Mouse (Mus musculus): ENCODE measurements at regions not wholly inside any gene's neighbourhood (a gene's known extent, or its start where the extent isn't known, plus 50 kb on each side); places are given as distances from the start of the nearest gene placed in this dataset.

GRCm38 (mm10) chr6:147973059-147973458 lies 74.0 kb upstream of the Far2 start:
- H3K9ac ChIP-seq (replicated peaks; ENCODE audit: low read length) = no peak overlapping the region
- H3K4me1 ChIP-seq (ENCODE audit: insufficient read depth, low read length) = no peaks in the 10 kb centered on the region
- H3K36me3 ChIP-seq (ENCODE audit: insufficient read depth, low read length) = no peaks in the 10 kb centered on the region
- H3K4me3 ChIP-seq (ENCODE audit: low read length) = no peak overlapping the region
- no peaks in the 10 kb centered on the region for H3K27me3 ChIP-seq (ENCODE audit: insufficient read depth, low read length)
- no peak overlapping the region for H3K4me2 ChIP-seq (replicated peaks; ENCODE audit: low read depth, low read length)
- H3K27ac ChIP-seq (ENCODE audit: low read length) = no peak overlapping the region
- WGBS = 65% methylated on average over 2 of the region's 2 CpGs
- no peaks in the 10 kb centered on the region for H3K9me3 ChIP-seq (ENCODE audit: low read length)
- ATAC-seq (ENCODE audit: low FRiP score, low TSS enrichment) = no peak

GRCm38 (mm10) chr6:147975917-147976316 lies 71.1 kb upstream of the Far2 start:
- no peaks in the 10 kb centered on the region for H3K9me3 ChIP-seq (ENCODE audit: low read length)
- no peak overlapping the region for H3K9ac ChIP-seq (replicated peaks; ENCODE audit: low read length)
- H3K4me1 ChIP-seq (ENCODE audit: insufficient read depth, low read length) = no peaks in the 10 kb centered on the region
- no peaks in the 10 kb centered on the region for H3K27me3 ChIP-seq (ENCODE audit: insufficient read depth, low read length)
- H3K36me3 ChIP-seq (ENCODE audit: insufficient read depth, low read length) = no peaks in the 10 kb centered on the region
- H3K4me2 ChIP-seq (replicated peaks; ENCODE audit: low read depth, low read length) = no peak overlapping the region
- ATAC-seq (ENCODE audit: low FRiP score, low TSS enrichment) = no peak
- 93% methylated on average over 1 of the region's 1 CpGs for WGBS
- no peak overlapping the region for H3K4me3 ChIP-seq (ENCODE audit: low read length)
- H3K27ac ChIP-seq (ENCODE audit: low read length) = no peak overlapping the region

GRCm38 (mm10) chr6:147989381-147989780 lies 57.7 kb upstream of the Far2 start:
- no peak for ATAC-seq (ENCODE audit: low FRiP score, low TSS enrichment)
- WGBS = 51% methylated on average over 4 of the region's 4 CpGs
- no peak overlapping the region for H3K27ac ChIP-seq (ENCODE audit: low read length)
- no peak overlapping the region for H3K4me2 ChIP-seq (replicated peaks; ENCODE audit: low read depth, low read length)
- no peaks in the 10 kb centered on the region for H3K9me3 ChIP-seq (ENCODE audit: low read length)
- no peak overlapping the region for H3K9ac ChIP-seq (replicated peaks; ENCODE audit: low read length)
- H3K4me1 ChIP-seq (ENCODE audit: insufficient read depth, low read length) = no peaks in the 10 kb centered on the region
- H3K27me3 ChIP-seq (ENCODE audit: insufficient read depth, low read length) = no peaks in the 10 kb centered on the region
- H3K36me3 ChIP-seq (ENCODE audit: insufficient read depth, low read length) = no peaks in the 10 kb centered on the region
- no peak overlapping the region for H3K4me3 ChIP-seq (ENCODE audit: low read length)

All from kidney, embryonic 16.5 days (tissue).